Mouse (Mus musculus): ENCODE measurements at regions not wholly inside any gene's neighbourhood (a gene's known extent, or its start where the extent isn't known, plus 50 kb on each side); places are given as distances from the start of the nearest gene placed in this dataset.
"Not testable (repeated sequence)": the region's sequence is repeated elsewhere in the genome, so short reads cannot be mapped to it uniquely, and the experiment has no call there.

DNA sequence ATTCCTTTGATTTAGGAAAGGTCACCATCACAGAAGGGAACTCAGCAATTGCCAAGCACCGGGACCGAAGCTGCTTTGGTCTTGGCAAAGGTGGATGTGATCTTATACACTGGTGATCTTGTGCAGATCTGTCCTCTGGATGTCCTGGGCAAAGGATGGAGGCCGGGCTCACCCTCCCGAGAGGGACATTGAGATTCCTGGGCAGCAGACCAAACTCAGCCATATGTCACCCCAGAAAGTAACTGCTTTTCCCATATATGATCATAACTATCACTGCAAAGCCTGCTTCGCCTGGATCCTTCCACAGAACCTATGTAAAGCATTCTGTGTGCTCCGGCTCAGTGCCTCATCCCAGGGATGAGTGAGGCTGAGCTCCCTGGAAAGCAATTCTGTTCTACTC, 96.3 kb upstream of the Pou3f3 start:
- Histone ChIP-seq H3K27ac (no peak overlapping the region), H3K4me1 (no peaks in the 10 kb centered on the region), H3K36me3 (no peaks in the 10 kb centered on the region), H3K9me3 (no peaks in the 10 kb centered on the region), H3K27me3 (ENCODE audit: insufficient read depth, poor library complexity, severe bottlenecking) (no peaks in the 10 kb centered on the region), H3K4me3 (no peak overlapping the region)
- no peak for DNase-seq (ENCODE audit: low spot score)
- WGBS: 80% methylated on average over 6 of the region's 6 CpGs

DNA sequence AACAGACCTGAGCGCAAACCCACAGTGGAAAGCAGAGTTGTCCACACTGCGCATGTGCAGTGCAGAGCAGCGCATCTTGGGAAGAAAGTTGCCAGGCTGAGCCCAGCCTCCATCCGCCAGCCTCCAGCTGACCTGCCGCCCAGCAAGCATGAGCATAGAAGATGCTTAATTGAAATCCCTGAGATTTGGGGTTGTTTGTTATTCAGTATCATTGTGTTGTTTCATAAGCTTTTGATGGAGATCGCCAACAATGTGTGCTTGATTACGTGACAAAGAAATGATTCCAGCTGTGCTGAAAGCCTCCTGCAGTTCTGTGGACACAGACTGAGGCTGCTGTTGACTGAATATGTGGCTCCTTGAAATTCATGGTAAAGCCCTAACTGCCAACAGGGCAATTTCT, 89.3 kb upstream of the Pou3f3 start:
- Histone ChIP-seq H3K4me3 (no peak overlapping the region), H3K9me3 (no peaks in the 10 kb centered on the region), H3K4me1 (no peaks in the 10 kb centered on the region), H3K36me3 (no peaks in the 10 kb centered on the region), H3K27me3 (ENCODE audit: insufficient read depth, poor library complexity, severe bottlenecking) (no peaks in the 10 kb centered on the region), H3K27ac (no peak overlapping the region)
- no peak for DNase-seq (ENCODE audit: low spot score)
- WGBS: 81% methylated on average over 7 of the region's 7 CpGs

DNA sequence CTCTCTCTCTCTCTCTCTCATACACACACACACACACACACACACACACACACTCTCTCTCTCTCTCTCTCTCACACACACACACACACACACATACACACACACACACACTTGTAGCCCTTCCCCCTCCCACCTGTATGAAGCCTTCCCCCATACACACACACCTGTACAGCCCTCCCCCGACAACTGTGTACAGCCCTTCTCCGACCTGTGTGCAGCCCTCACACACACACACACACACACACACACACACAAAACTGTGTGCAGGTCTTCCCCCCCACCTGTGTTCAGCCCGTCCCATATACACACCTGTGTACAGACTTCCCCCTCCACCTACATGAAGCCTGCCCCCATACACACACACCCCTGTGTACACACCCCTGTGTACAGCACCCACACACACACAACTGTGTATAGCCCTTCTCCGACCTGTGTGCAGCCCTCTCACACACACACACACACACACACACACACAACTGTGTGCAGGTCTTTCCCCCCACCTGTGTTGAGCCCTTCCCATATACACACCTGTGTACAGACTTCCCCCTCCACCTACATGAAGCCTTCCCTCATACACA, 88.0 kb upstream of the Pou3f3 start:
- H3K36me3 ChIP-seq; H3K27ac ChIP-seq; H3K9me3 ChIP-seq; H3K27me3 ChIP-seq (ENCODE audit: insufficient read depth, poor library complexity, severe bottlenecking); DNase-seq (ENCODE audit: low spot score); H3K4me1 ChIP-seq; H3K4me3 ChIP-seq: not testable (repeated sequence)
- WGBS: 75% methylated on average over 4 of the region's 4 CpGs

DNA sequence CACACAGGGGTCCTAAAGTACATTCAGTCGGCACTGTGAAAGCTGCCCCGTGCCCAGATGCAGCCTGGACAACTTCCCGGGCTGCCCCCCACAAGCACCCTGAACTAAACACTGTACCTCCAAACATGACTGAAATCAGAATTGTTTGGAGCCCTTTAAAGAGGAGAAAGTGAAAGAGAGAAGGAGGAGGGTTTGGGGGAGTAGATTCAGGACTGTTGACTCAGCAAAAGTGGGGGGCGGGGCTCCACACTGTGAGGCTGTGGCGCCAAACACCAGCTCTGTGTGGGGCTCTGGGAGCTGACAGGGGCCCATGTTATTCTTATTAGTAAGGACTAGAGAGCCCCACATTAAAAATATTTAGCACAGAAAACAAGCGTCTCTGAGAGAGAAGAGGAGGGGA, 71.8 kb upstream of the Pou3f3 start:
- H3K4me1 ChIP-seq: peaks cover 4% of the 10 kb centered on the region; the same call in 1 of the 2 replicates
- H3K4me3 ChIP-seq: no peak overlapping the region
- H3K27ac ChIP-seq: no peak overlapping the region
- H3K27me3 ChIP-seq (ENCODE audit: insufficient read depth, poor library complexity, severe bottlenecking): peaks cover 5% of the 10 kb centered on the region; the same call in 1 of the 2 replicates
- WGBS: 73% methylated on average over 6 of the region's 6 CpGs
- no peaks in the 10 kb centered on the region for H3K36me3 ChIP-seq
- DNase-seq (ENCODE audit: low spot score): no peak
- no peaks in the 10 kb centered on the region for H3K9me3 ChIP-seq

DNA sequence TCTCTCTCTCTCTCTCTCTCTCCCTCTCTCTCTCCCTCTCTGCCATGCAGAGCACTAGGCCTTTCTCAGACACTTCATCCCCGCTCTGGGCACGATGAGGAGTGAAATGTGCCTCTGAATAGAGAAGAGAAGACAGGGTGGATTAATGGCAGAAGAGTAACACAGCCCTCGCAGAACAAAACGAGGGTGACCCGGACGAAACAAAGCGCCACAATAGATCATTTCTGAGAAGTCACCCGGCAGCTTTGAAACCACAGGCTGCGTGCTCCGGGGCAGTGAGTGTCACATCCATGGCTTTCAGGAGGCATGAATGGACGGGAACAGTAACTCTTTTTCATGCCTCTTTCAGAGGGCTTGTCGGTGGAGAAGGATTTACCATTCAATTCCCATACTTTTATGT, 66.8 kb upstream of the Pou3f3 start:
- Histone ChIP-seq H3K9me3 (no peaks in the 10 kb centered on the region), H3K4me3 (no peak overlapping the region), H3K36me3 (no peaks in the 10 kb centered on the region), H3K27ac (no peak overlapping the region), H3K27me3 (ENCODE audit: insufficient read depth, poor library complexity, severe bottlenecking) (peaks cover 6% of the 10 kb centered on the region; the same call in 1 of the 2 replicates), H3K4me1 (peaks cover 4% of the 10 kb centered on the region; the same call in 1 of the 2 replicates)
- WGBS: 54% methylated on average over 12 of the region's 12 CpGs
- DNase-seq (ENCODE audit: low spot score): no peak

DNA sequence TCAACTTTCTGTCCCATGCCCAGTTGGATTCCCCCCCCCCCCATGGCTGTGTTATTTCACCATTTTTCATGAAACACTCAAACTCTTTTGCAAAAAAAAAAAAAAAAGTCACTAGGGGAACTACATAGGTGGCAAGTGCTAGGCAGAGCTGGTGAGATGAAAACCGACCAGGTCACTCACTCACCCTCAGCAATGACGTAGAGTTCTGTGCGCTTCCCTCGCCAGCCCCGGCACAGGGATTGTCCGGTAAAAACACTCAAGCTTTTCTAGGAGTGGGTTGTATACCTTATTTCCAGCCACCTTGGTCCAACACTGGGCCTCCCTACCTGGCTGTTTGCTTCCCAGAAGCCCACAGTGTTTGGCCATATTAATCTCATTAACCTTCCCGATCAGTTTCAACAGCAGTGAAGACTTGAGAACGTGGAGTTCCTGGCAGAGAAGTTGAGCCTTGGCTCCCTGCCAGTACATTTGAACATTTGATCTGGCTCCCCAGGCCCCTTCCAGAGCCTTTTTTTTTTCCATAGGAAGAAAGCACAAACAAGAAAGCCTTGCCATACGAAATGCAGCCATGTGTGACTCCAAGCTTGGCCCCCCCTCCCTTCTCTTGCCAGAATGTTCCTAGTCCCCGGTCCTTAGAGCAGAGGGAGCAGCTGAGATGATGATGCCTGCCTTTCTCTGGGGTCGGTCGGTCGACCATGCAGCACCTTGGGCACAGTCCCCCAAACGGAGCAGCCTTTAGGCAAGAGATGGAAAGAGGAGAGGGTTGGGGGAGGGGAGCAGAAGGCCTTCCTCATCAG, 65.9 kb upstream of the Pou3f3 start:
- peaks cover 6% of the 10 kb centered on the region; the same call in 1 of the 2 replicates for H3K27me3 ChIP-seq (ENCODE audit: insufficient read depth, poor library complexity, severe bottlenecking)
- peaks cover 4% of the 10 kb centered on the region; the same call in 1 of the 2 replicates for H3K4me1 ChIP-seq
- no peaks in the 10 kb centered on the region for H3K9me3 ChIP-seq
- no peaks in the 10 kb centered on the region for H3K36me3 ChIP-seq
- DNase-seq (ENCODE audit: low spot score): no peak
- H3K4me3 ChIP-seq: no peak overlapping the region
- 33% methylated on average over 14 of the region's 14 CpGs for WGBS
- no peak overlapping the region for H3K27ac ChIP-seq

DNA sequence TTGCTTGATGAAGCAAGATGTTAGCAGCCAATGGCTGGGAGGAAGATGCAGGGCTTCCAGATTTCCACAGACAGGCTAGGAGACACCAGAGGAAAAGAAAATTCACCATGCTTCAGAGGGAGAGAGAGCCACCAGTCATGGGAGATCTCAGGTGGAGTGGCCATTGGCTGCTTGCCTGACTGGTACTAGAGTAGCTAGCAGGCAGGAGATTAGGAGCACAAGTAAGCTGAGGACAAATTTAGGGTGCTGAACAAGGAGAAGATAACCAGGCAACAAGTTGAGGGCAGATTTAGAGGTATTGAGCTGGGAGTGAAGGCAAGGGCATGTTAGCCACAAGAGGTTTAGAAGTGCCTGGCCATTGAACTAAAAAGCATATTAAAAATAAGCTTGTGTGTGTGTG, 63.3 kb upstream of the Pou3f3 start:
- H3K4me3 ChIP-seq: no peak overlapping the region
- no peak for DNase-seq (ENCODE audit: low spot score)
- H3K4me1 ChIP-seq: no peaks in the 10 kb centered on the region; the same call in 1 of the 2 replicates
- no peaks in the 10 kb centered on the region for H3K9me3 ChIP-seq
- H3K27me3 ChIP-seq (ENCODE audit: insufficient read depth, poor library complexity, severe bottlenecking): peaks cover 6% of the 10 kb centered on the region; the same call in 1 of the 2 replicates
- no peak overlapping the region for H3K27ac ChIP-seq
- H3K36me3 ChIP-seq: no peaks in the 10 kb centered on the region

DNA sequence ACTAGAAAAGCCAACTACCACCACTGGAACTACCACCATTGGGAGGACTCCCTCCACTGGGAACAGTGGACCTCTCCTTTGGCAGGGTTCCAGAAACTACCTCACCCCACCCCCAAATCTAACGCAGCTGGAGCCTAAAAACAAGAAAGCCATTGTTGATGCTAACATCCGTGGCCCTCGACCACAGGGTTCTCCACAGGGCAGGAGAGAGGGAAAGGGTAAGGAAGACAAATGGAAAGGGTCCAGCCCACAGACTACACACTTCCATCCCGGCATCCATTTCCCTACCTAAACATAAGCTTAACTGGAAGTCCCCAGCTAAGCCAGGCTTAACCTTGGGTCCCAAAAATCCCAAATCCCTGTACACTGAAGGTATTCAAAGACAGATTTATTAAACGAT, 59.0 kb upstream of the Pou3f3 start:
- WGBS: 78% methylated on average over 5 of the region's 5 CpGs
- no peaks in the 10 kb centered on the region; the same call in 1 of the 2 replicates for H3K27me3 ChIP-seq (ENCODE audit: insufficient read depth, poor library complexity, severe bottlenecking)

More for the DNA sequence above, 59.0 kb upstream of the Pou3f3 start:
- DNase-seq (ENCODE audit: low spot score): no peak
- no peaks in the 10 kb centered on the region for H3K36me3 ChIP-seq
- no peak overlapping the region for H3K4me3 ChIP-seq
- H3K27ac ChIP-seq: no peak overlapping the region
- H3K4me1 ChIP-seq: no peaks in the 10 kb centered on the region
- H3K9me3 ChIP-seq: no peaks in the 10 kb centered on the region

Measured in heart, embryonic 10.5 days (tissue).